Mouse (Mus musculus): ENCODE data around the gene Hpgd.
"Not testable (repeated sequence)": the region's sequence is repeated elsewhere in the genome, so short reads cannot be mapped to it uniquely, and the experiment has no call there.

Hpgd gene

GRCm38 (mm10) chr8:56294373-56294877, at the start of gene Hpgd:
TSS of gene Hpgd (plus strand) at chr8:56294585.
- ATAC-seq (ENCODE audit: insufficient number of reproducible peaks, low FRiP score, low TSS enrichment), result no peak

- not testable (repeated sequence) for ATAC-seq (ENCODE audit: insufficient number of reproducible peaks, low FRiP score, low TSS enrichment)
These were observed 42.7 kb upstream of the Hpgd start for GRCm38 (mm10) chr8:56251728-56252127.

GRCm38 (mm10) chr8:56252314-56252713, 42.1 kb upstream of the Hpgd start:
- no peak for ATAC-seq (ENCODE audit: insufficient number of reproducible peaks, low FRiP score, low TSS enrichment)

DNA sequence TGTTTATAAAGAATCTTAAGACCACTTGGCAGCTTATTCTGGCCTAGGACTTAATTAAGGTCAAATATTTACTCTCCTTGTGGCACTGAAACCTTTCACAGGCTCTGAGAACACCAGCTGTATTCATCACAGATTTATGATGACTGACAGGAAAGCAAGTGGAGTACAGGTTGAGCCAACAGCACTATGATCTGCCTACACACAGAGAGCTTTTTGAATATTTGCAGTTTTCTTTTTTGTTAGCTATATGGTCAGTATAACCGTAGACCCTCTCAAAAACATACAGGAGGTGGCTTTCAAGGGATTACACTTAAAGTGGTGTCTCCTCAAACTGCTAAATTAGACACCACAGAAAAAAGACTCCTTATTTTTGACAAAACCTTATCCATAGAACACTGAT, 33.2 kb upstream of the Hpgd start:
- ATAC-seq (ENCODE audit: insufficient number of reproducible peaks, low FRiP score, low TSS enrichment), result no peak

DNA sequence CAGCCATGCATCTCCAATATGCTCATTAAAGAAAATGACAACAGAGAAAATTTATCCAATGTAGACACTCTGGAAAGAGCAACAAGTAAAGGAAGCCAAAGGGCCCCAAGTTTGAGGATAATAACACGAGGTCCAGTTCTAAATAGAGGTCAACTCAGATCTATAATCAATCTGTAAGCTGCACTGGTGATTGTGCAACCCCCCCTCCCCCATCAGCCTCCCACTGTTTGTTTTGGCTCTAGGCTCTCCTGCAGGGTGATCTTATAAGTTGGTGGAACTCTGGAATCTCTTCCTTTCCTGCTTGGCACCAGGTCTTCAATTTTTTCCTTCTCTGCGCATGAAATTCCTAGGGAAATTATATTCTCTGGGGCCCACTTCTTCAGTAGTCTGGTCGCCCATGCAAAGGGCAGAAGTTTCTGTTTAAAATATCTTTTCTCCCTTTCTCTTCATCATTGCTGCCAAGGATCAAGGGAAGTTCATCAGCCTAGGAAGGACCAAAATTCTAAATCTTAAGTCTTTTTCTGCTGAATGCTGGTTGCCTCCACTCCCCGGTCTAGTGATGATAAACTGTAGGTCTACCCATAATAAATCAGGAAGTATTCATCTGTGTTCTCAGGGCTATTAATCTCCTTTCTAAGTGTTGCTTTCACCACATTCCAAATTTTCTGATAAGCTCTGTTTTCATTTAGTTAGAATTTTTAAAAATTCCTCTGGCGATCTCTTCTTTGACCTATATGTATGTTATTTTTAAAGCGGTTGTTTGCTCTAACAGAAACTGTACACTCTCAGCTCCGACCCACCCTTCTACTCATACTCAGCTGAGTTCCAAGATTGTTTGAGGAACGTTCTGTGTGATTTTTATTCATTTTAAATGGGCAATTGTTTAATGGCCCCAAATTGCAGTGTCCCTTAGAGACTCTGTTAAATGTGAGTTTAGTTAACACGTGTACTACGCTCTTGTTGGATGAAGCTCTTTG, 24.4 kb upstream of the Hpgd start:
- ATAC-seq (ENCODE audit: insufficient number of reproducible peaks, low FRiP score, low TSS enrichment), result no peak

- ATAC-seq (ENCODE audit: insufficient number of reproducible peaks, low FRiP score, low TSS enrichment), result no peak
These were observed 21.5 kb upstream of the Hpgd start for GRCm38 (mm10) chr8:56272934-56273333.

DNA sequence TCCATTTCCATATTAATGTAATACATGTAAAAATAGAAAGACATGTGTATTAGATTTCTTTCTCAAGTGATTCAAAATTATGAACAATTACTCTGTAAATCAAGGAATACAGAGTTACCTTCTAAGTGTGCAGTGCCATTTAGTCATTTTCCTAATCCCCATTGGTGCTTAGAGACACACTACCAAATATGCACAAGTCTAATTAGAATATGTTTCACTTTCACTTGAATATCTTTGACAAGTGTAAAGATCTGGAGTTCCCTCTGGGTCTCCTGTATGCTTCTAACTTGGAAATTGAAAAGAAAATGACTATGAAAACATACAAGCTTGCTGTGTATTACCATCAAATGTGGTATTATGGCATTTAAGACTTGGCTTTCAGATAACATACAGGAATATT, 19.1 kb upstream of the Hpgd start:
- ATAC-seq (ENCODE audit: insufficient number of reproducible peaks, low FRiP score, low TSS enrichment), result no peak

DNA sequence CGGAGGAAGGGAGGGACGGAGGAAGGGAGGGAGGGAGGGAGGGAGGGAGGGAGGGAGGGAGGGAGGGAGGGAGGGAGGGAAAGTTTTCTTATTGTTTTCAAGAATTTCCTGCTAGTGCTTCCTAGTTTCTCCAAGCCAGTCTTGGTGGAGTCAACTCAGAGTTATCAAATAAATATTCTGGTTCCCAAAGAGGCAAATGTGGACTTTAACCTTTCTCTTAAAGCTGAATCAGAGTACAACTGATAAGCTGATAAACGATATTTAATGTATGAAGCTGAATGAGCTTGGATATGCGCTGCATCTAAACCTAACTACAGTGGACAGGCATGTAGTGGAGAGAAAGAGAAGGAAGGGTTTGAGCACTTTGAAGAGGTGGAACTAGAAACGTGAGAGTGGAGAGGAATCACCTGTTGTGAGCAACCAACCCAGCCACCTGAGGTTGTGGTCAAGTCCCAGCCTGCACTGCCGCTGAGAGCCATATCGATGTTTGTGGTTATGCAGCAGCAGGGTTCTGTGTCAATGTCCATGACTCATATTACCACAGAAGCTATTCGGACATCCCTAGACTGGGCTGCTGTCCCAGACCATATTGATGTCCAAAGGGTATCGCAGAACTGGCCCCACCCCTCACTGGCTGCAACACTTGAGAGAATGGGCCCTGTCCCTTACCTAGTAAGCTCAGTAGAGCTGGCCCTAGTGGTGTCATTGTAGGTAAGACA, 16.4 kb upstream of the Hpgd start:
- no peak for ATAC-seq (ENCODE audit: insufficient number of reproducible peaks, low FRiP score, low TSS enrichment)

- ATAC-seq (ENCODE audit: insufficient number of reproducible peaks, low FRiP score, low TSS enrichment), result no peak
These were observed 15.8 kb upstream of the Hpgd start for GRCm38 (mm10) chr8:56278545-56279063.

DNA sequence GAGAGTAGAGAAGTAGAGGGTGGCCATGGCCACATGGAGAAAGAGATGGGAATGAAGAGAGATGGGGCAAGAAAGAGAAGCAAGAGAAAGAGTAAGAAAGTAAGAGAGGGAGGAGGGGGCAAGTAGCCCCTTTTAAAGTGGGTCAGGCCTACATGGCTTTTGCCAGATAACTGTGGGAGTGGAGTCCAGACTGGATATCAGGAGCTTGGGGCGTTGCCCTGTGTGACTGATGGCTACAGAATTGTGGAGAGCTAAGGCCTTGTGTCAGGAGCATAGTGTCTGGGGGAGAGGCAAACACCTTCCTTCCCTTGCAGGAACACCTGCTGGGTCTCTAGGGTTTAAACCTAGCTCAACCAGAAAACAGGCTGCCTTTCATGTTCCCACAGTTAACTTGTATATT, 10.4 kb upstream of the Hpgd start:
- no peak for ATAC-seq (ENCODE audit: insufficient number of reproducible peaks, low FRiP score, low TSS enrichment)

- ATAC-seq (ENCODE audit: insufficient number of reproducible peaks, low FRiP score, low TSS enrichment), result no peak
These were observed 9.4 kb upstream of the Hpgd start for GRCm38 (mm10) chr8:56284957-56285356.

DNA sequence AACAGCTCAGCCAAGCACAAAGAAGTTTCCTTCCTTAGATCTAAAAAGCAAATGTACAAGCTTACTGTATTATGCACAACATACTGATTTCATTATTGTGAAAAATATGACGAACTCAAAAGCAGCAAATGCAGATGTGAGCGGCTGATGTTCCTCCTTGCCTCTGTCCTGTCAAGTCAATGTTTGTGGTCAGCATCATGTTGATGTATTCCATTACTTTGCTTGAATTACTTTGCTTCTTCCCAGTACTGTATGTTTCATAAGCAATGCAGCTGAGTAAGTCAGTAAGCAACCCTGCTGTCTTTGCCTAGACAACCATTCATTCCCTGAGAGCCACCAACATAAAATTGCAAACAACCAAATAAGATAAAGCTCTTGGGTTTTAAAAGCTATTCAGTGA, 7.7 kb upstream of the Hpgd start:
- ATAC-seq (ENCODE audit: insufficient number of reproducible peaks, low FRiP score, low TSS enrichment), result no peak

GRCm38 (mm10) chr8:56287370-56288072, 6.9 kb upstream of the Hpgd start:
- no peak for ATAC-seq (ENCODE audit: insufficient number of reproducible peaks, low FRiP score, low TSS enrichment)

DNA sequence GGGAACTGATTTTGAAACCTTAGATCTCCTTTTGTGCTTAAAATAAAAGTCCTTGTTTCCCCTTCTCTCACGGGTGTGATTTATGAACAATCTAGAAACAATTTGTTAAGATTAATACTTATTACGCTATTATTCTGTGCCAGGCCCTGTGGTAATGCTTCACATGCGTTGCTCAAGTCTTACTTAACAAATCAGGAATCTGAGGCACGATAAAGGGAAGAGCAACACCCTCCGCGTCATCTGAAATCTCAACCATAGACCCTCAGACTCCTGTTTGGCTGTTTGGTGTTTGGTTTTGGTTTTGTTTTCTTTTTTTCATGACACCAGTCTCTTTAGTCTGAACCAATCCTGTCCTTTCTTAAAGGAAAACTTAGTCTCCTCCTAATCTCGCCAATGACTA, 2.1 kb upstream of the Hpgd start:
- no peak for ATAC-seq (ENCODE audit: insufficient number of reproducible peaks, low FRiP score, low TSS enrichment)

GRCm38 (mm10) chr8:56293480-56293879, 905 bp upstream of the Hpgd start:
- ATAC-seq (ENCODE audit: insufficient number of reproducible peaks, low FRiP score, low TSS enrichment), result no peak

DNA sequence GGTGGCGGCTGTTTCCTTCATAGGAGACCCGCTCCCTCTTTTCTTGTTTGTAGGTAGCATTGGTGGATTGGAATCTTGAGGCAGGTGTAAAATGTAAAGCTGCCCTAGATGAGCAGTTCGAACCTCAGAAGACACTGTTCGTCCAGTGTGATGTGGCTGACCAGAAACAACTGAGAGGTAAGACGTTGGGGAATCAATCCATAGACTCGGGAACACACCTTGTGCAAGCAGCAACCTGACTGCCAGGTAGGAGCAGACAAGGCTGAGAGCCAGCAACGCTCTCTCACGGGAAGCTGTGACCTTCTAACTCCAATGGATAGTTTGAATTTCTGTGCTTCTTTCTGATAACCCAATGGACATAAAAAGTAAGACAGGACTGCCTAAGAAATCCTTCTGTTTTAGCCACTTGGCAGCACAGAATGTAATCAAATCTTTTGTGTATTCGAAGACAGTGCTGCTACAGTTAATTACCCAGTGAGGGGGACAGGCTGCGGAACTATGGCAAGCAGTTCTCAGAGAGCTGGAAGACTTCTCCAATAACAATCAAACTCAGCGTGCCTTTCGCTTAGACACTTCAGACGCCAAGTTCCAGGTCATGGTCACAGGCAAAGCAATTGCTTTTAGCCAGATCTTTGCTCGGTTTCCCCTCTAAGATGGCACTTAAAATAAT, 636 bp downstream of the Hpgd start:
- no peak for ATAC-seq (ENCODE audit: insufficient number of reproducible peaks, low FRiP score, low TSS enrichment)

DNA sequence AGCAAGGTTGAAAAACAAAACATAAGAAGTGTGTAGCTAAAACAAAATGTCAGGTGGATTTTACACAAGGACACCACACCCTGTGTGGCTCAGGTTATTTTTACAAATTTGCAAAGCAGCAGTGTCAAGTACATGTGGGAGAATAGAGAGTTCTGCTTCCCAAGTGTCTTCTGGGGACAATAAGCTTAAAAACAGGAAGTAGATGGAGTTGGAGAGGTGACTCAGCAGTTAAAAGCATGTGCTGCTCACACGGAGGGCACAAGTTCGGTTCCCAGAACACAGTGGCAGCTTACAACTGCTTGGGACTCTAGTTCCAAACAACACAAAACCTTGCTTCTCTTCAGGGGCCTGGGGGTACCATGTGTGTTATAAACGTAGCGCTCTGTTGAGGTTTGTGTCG, 5.0 kb downstream of the Hpgd start:
- ATAC-seq (ENCODE audit: insufficient number of reproducible peaks, low FRiP score, low TSS enrichment), result no peak

DNA sequence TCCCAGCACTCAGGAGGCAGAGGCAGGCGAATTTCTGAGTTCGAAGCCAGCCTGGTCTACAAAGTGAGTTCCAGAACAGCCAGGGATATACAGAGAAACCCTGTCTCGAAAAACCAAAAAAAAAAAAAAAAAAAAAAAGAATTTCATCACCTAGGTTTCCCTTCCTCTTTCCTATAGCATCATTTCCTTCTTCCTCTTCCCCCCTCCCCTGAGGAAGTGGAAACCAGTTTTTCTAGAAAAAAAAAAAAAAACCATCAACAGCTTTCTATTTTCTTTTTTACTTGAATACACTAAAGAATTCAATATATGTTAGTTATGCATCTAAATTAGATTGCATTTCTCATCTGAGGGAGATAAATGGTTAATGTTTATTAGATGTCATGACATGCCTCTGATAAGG, 6.9 kb downstream of the Hpgd start:
- not testable (repeated sequence) for ATAC-seq (ENCODE audit: insufficient number of reproducible peaks, low FRiP score, low TSS enrichment)

GRCm38 (mm10) chr8:56304595-56304994, 10.2 kb downstream of the Hpgd start:
- ATAC-seq (ENCODE audit: insufficient number of reproducible peaks, low FRiP score, low TSS enrichment), result no peak

GRCm38 (mm10) chr8:56313622-56314021, 19.2 kb downstream of the Hpgd start:
- ATAC-seq (ENCODE audit: insufficient number of reproducible peaks, low FRiP score, low TSS enrichment), result no peak

Measured in cerebellum, adult (tissue).